Mouse (Mus musculus): ENCODE data around the gene Klk4. TPM values are rescaled to one million over a fixed set of nuclear protein-coding genes. Genes with fewer than 3 reads are reported as not detected.

The Klk4 gene
- polyA plus RNA-seq, 1 experiment, result 2.0 TPM

DNA sequence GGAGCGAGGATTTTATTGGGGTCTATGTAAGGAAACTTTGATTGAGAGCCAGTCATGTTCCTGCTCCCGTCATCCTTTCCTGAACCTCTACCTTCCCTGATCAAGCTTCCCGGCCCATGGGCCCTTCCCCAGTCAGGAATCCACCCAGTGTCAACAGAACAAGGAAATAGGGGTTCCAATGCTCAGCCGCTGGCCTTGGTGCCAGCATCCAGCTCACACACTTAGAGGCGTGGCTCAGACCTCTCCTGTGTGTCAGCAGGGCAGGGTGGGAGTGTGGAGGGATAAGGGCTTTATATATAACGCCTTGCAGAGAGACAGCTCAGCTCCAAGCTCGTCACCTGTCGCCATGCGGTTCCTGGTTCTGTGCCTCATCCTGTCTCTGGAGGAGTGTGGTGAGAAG, 33.9 kb downstream of the Klk4 start:
- Histone ChIP-seq H3K27ac (ENCODE audit: control insufficient read depth, insufficient read depth, low read length) (no peak overlapping the region), H3K36me3 (ENCODE audit: control insufficient read depth, insufficient read depth, low read length) (no peaks in the 10 kb centered on the region), H3K27me3 (ENCODE audit: control insufficient read depth, insufficient read depth, low read length) (no peaks in the 10 kb centered on the region), H3K4me1 (replicated peaks; ENCODE audit: control insufficient read depth, insufficient read depth, low read length) (no peaks in the 10 kb centered on the region), H3K4me3 (ENCODE audit: control insufficient read depth, insufficient read depth, low read length) (no peak overlapping the region)
- WGBS, result 67% methylated on average over 9 of the region's 9 CpGs
- no peak for TF ChIP-seq POLR2A (IDR thresholded peaks at IDR 0.05; ENCODE audit: control insufficient read depth, extremely low read depth, insufficient read depth, low read length, poor library complexity)
- no peak for DNase-seq

- no peaks in the 10 kb centered on the region for H3K27me3 ChIP-seq (ENCODE audit: control insufficient read depth, insufficient read depth, low read length)
- DNase-seq, result no peak
- no peaks in the 10 kb centered on the region for H3K4me1 ChIP-seq (replicated peaks; ENCODE audit: control insufficient read depth, insufficient read depth, low read length)
- no peak for TF ChIP-seq CTCF (IDR thresholded peaks at IDR 0.05; ENCODE audit: borderline replicate concordance, control insufficient read depth, extremely low read depth, insufficient read depth, low read length, poor library complexity)
- TF ChIP-seq POLR2A (IDR thresholded peaks at IDR 0.05; ENCODE audit: control insufficient read depth, extremely low read depth, insufficient read depth, low read length, poor library complexity), result no peak
- H3K27ac ChIP-seq (ENCODE audit: control insufficient read depth, insufficient read depth, low read length), result no peak overlapping the region
- H3K4me3 ChIP-seq (ENCODE audit: control insufficient read depth, insufficient read depth, low read length), result no peak overlapping the region
- WGBS, result 83% methylated on average over 13 of the region's 13 CpGs
- no peaks in the 10 kb centered on the region for H3K36me3 ChIP-seq (ENCODE audit: control insufficient read depth, insufficient read depth, low read length)
Measured at GRCm38 (mm10) chr7:43918426-43918825, 37.5 kb downstream of the Klk4 start.

DNA sequence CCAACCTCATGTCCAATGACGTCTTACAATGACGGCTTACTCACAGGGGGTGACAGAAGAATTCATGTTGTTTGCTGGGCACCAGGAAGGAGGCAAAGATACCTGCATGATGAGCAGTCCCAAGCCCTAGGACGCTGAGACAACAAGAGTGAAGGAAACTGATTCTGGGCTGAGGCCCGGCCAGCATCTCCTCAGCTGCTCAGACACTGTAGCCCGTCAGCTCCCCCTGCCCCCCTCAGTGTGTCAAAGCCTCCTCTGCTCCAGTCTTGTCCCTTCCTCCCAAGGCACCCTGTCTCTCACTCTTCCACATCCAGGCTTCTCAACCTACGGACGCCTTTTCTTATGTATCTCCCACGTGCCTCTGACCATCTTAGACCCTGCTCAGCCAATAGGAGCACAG, 37.9 kb downstream of the Klk4 start:
- no peak overlapping the region for H3K4me3 ChIP-seq (ENCODE audit: control insufficient read depth, insufficient read depth, low read length)
- no peak overlapping the region for H3K27ac ChIP-seq (ENCODE audit: control insufficient read depth, insufficient read depth, low read length)
- H3K4me1 ChIP-seq (replicated peaks; ENCODE audit: control insufficient read depth, insufficient read depth, low read length), result no peaks in the 10 kb centered on the region
- no peaks in the 10 kb centered on the region for H3K27me3 ChIP-seq (ENCODE audit: control insufficient read depth, insufficient read depth, low read length)
- TF ChIP-seq POLR2A (IDR thresholded peaks at IDR 0.05; ENCODE audit: control insufficient read depth, extremely low read depth, insufficient read depth, low read length, poor library complexity), result no peak
- TF ChIP-seq CTCF (IDR thresholded peaks at IDR 0.05; ENCODE audit: borderline replicate concordance, control insufficient read depth, extremely low read depth, insufficient read depth, low read length, poor library complexity), result no peak
- H3K36me3 ChIP-seq (ENCODE audit: control insufficient read depth, insufficient read depth, low read length), result no peaks in the 10 kb centered on the region
- no peak for DNase-seq
- 82% methylated on average over 8 of the region's 8 CpGs for WGBS

DNA sequence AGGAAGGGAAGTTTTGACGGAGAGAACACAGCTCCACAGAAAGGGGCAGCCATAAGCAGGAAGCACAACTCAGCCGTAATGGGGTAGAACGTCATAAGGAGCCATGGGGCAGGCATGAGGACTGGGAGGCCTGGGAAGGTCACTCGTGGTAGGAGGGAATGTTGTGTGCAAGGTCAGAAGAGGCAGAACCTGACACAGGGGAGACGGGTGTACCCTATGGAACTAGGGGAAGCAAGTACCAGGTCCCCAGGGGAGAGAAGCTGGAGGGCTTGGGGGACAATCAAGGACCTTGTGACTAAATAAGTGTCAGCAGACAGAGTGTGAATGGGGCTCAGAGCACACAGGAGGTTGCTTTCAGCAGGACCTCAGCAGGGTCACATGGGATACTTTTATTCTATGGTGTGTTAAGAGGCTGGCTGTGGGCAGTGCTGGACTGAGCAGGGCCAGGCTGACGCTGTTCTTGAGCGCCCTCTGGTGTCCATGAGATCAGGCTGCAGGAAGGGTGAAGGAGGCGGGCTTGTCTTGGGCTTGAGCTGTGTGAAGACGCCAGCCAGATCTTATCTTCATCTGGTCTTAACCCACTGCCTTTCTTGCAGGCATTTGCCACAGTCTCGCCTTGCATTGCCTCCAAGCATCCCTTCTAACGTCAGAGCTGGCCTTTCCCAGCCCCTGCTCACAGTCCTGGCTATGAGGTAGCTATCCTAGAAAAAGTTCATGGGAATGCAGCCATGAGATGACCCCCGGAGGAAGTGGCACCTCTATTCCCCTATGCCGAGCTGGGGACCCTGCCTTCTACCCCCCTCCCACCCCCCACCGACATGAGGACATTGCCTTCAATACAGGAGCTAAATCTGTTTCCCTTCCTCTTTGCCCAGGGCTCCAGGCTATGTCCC, 38.8 kb downstream of the Klk4 start:
- Histone ChIP-seq H3K4me3 (ENCODE audit: control insufficient read depth, insufficient read depth, low read length) (no peak overlapping the region), H3K4me1 (replicated peaks; ENCODE audit: control insufficient read depth, insufficient read depth, low read length) (no peaks in the 10 kb centered on the region), H3K36me3 (ENCODE audit: control insufficient read depth, insufficient read depth, low read length) (no peaks in the 10 kb centered on the region), H3K27me3 (ENCODE audit: control insufficient read depth, insufficient read depth, low read length) (no peaks in the 10 kb centered on the region), H3K27ac (ENCODE audit: control insufficient read depth, insufficient read depth, low read length) (no peak overlapping the region)
- TF ChIP-seq CTCF (IDR thresholded peaks at IDR 0.05; ENCODE audit: borderline replicate concordance, control insufficient read depth, extremely low read depth, insufficient read depth, low read length, poor library complexity) (peak; percentile 55; the same call in 1 of the 2 replicates), POLR2A (IDR thresholded peaks at IDR 0.05; ENCODE audit: control insufficient read depth, extremely low read depth, insufficient read depth, low read length, poor library complexity) (no peak)
- 23% methylated on average over 14 of the region's 14 CpGs for WGBS
- DNase-seq, result peak; percentile 52

DNA sequence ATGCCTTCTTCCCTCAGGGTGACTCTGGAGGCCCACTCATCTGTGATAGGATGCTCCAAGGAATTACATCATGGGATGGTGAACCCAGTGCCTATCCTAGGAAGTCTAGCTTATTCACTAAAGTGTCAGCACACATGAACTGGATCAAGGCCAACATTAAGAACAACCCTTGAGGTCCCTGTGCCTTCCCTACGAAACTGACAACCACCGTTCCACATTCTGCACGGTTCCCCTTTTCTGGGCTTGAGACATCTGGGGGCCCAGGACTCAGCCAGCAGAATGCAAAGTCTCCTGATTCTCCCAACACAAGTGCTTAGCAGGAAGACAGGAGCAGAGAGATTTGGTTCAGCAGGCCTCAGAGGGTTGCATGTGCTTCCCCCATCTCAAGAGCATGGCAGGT, 39.6 kb downstream of the Klk4 start:
- no peaks in the 10 kb centered on the region for H3K36me3 ChIP-seq (ENCODE audit: control insufficient read depth, insufficient read depth, low read length)
- WGBS, result 16% methylated on average over 3 of the region's 3 CpGs
- H3K27ac ChIP-seq (ENCODE audit: control insufficient read depth, insufficient read depth, low read length), result no peak overlapping the region
- no peak for DNase-seq
- TF ChIP-seq CTCF (IDR thresholded peaks at IDR 0.05; ENCODE audit: borderline replicate concordance, control insufficient read depth, extremely low read depth, insufficient read depth, low read length, poor library complexity), result no peak
- no peak for TF ChIP-seq POLR2A (IDR thresholded peaks at IDR 0.05; ENCODE audit: control insufficient read depth, extremely low read depth, insufficient read depth, low read length, poor library complexity)
- no peaks in the 10 kb centered on the region for H3K4me1 ChIP-seq (replicated peaks; ENCODE audit: control insufficient read depth, insufficient read depth, low read length)
- H3K27me3 ChIP-seq (ENCODE audit: control insufficient read depth, insufficient read depth, low read length), result no peaks in the 10 kb centered on the region
- H3K4me3 ChIP-seq (ENCODE audit: control insufficient read depth, insufficient read depth, low read length), result no peak overlapping the region

GRCm38 (mm10) chr7:43921087-43921486, 40.1 kb downstream of the Klk4 start:
- H3K27ac ChIP-seq (ENCODE audit: control insufficient read depth, insufficient read depth, low read length), result no peak overlapping the region
- WGBS, result 44% methylated on average over 6 of the region's 6 CpGs
- TF ChIP-seq POLR2A (IDR thresholded peaks at IDR 0.05; ENCODE audit: control insufficient read depth, extremely low read depth, insufficient read depth, low read length, poor library complexity), result no peak
- TF ChIP-seq CTCF (IDR thresholded peaks at IDR 0.05; ENCODE audit: borderline replicate concordance, control insufficient read depth, extremely low read depth, insufficient read depth, low read length, poor library complexity), result no peak
- no peaks in the 10 kb centered on the region for H3K27me3 ChIP-seq (ENCODE audit: control insufficient read depth, insufficient read depth, low read length)
- no peak for DNase-seq
- no peaks in the 10 kb centered on the region for H3K4me1 ChIP-seq (replicated peaks; ENCODE audit: control insufficient read depth, insufficient read depth, low read length)
- H3K4me3 ChIP-seq (ENCODE audit: control insufficient read depth, insufficient read depth, low read length), result no peak overlapping the region
- no peaks in the 10 kb centered on the region for H3K36me3 ChIP-seq (ENCODE audit: control insufficient read depth, insufficient read depth, low read length)
